Mouse (Mus musculus) bone marrow, adult 2 months (tissue): Measurements from ENCODE around the gene Nid1. TPM values are rescaled to one million over a fixed set of nuclear protein-coding genes. Genes with fewer than 3 reads are reported as not detected.
A peak's percentile ranks its signal among the peaks of the same experiment; 100 is the strongest.

Source experiments
- H3K27ac ChIP-seq: fragments of 200-500 bp; 2 replicates; pipeline ENCODE4 v1.5.1; 2012; ENCODE audit warnings: low read depth, mild to moderate bottlenecking, control low read depth, inconsistent platforms, low read length; ENCODE audit not compliant: control insufficient read depth, poor library complexity, insufficient read depth
- H3K4me1 ChIP-seq: fragments of 200-500 bp; 2 replicates; pipeline ENCODE4 v1.6.1; 2011; ENCODE audit warnings: low read length; ENCODE audit not compliant: control insufficient read depth, insufficient read depth
- H3K4me3 ChIP-seq: fragments of 200-500 bp; replicated peaks from 2 replicates; pipeline ENCODE3; 2011; ENCODE audit warnings: mild to moderate bottlenecking, low read depth, low read length, control low read depth; ENCODE audit not compliant: control insufficient read depth
- CTCF ChIP-seq: fragments of 200-500 bp; IDR thresholded peaks from 2 replicates; pipeline ENCODE4 v1.5.1; 2011; ENCODE audit warnings: low read length, control low read depth; ENCODE audit not compliant: control insufficient read depth, insufficient read depth
- POLR2A ChIP-seq: fragments of 200-500 bp; IDR thresholded peaks from 2 replicates; pipeline ENCODE4 v1.6.1; 2011; ENCODE audit warnings: low read depth, mild to moderate bottlenecking, control low read depth, low read length, borderline replicate concordance; ENCODE audit not compliant: control insufficient read depth
- WGBS: fragments of 180-500 bp; shearing (Covaris S2); methylation state at CpG from one replicate; pipeline ENCODE4 v1.1.7; 2018; 5-methylcytosine and 5-hydroxymethylcytosine counted together
- polyA plus RNA-seq: library from polyadenylated mRNA; stranded (reverse); fragments of >200 nt; gene quantifications from 2 replicates; pipeline ENCODE4 v1.2.4, GENCODE M21; 2011; ENCODE audit warnings: low replicate concordance; ENCODE audit not compliant: missing spikeins, insufficient read depth, insufficient read length

Nid1 gene
- polyA plus RNA-seq, 1 experiment, result 5.5 TPM

DNA sequence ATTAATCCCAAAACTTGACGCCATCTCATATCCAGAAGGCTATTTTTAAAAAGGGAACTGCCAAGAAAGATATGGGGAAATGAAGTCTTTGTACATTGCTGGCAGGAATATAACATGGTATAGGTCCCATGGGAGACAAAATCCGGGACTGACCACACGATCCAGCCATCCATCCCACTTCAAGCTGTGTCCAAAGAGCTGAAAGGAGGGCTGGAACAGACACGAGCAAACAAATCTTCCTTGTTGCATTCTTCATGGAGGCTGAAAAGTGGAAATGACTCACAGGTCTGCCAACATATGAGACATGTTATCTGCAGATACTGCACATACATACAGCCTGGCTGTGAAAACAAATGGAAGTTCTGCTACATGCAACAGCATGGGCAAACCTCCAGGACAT is 77.5 kb downstream of the Nid1 start:
- Histone ChIP-seq H3K27ac (no peak overlapping the region), H3K4me3 (no peak overlapping the region), H3K4me1 (peaks cover 3% of the 10 kb centered on the region)
- TF ChIP-seq CTCF (no peak), POLR2A (no peak)
- 72% methylated on average over 4 of the region's 4 CpGs for WGBS

DNA sequence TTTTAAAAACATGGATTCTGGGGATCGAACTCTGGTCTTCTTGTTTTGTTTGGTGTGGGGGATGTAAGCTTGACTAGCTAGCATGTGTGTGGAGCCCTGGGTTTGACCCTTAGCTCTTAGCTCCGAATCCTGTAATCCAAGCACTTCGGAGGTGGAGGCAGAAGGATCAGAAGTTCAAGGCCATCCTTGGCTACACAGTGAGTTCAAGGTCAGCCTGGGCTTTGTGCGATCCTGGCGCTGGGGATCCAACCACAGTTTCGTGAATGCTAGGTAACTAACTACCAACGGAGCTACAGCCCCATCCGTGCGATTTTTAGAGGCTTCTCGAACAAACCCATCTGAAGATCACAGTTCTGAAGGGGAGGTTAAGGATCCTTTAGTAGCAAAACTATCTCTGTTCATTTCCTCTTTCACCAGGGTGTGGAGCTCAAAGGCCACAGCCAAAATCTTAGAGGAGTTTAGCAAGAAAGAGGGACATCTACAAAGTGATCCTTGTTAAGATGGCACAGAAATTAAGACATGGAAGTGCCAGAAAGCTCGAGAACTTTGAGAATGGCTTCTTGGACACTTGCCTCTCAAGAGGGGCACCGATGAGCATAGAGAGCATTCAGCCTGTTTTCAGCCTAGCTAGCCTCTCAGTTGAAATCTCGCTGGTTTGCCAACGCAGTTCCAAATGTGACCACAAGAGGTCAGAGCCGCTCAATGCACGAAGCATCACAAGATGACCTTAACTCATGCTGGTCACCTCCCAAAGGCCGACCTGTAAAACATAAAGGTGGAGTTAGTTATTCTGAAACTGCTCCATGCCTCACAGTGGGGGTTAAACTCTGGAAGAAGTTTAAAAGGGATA is 79.2 kb downstream of the Nid1 start:
- peak; percentile 91 for TF ChIP-seq CTCF
- TF ChIP-seq POLR2A, result no peak
- no peak overlapping the region for H3K27ac ChIP-seq
- peaks cover 3% of the 10 kb centered on the region for H3K4me1 ChIP-seq
- WGBS, result 38% methylated on average over 17 of the region's 17 CpGs
- H3K4me3 ChIP-seq, result no peak overlapping the region

GRCm38 (mm10) chr13:13518114-13518513 is 80.8 kb downstream of the Nid1 start:
- TF ChIP-seq CTCF, result no peak
- no peak for TF ChIP-seq POLR2A
- no peak overlapping the region for H3K4me3 ChIP-seq
- peak overlapping the region; percentile 35; the same call in 1 of the 2 replicates for H3K27ac ChIP-seq
- H3K4me1 ChIP-seq, result peaks cover 4% of the 10 kb centered on the region
- WGBS, result 21% methylated on average over 7 of the region's 7 CpGs

DNA sequence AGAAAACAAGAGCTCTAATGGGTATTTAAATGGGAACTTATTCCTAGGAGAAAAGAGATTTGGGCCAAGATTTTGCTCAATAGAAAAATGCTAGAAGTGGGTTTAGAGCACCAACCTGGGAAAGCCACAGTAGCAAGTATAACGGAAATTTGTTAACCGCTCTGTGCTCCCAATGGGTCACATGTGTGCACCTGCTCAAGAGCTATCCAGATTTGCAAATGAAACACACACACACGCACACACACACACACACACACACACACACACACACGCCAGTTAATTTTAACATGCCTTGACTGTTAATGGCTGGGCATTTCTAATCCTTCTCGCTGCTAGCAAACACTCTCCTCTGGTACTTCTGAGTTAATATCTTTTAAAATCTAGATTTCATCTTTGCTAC is 83.1 kb downstream of the Nid1 start:
- 24% methylated on average over 5 of the region's 5 CpGs for WGBS
- TF ChIP-seq POLR2A (no peak), CTCF (no peak)

GRCm38 (mm10) chr13:13523625-13524584 is 86.6 kb downstream of the Nid1 start:
- Histone ChIP-seq H3K27ac (peak overlapping the region; percentile 99), H3K4me1 (peaks cover 17% of the 10 kb centered on the region), H3K4me3 (no peak overlapping the region)
- WGBS, result 10% methylated on average over 9 of the region's 9 CpGs
- TF ChIP-seq CTCF (no peak), POLR2A (no peak)

More for the DNA sequence above, 83.1 kb downstream of the Nid1 start:
- Histone ChIP-seq H3K27ac (peak overlapping the region; percentile 48; the same call in 1 of the 2 replicates), H3K4me1 (peaks cover 10% of the 10 kb centered on the region), H3K4me3 (no peak overlapping the region)

GRCm38 (mm10) chr13:13525205-13525604 is 87.9 kb downstream of the Nid1 start:
- WGBS, result 55% methylated on average over 2 of the region's 2 CpGs
- Histone ChIP-seq H3K4me3 (no peak overlapping the region), H3K27ac (peak overlapping the region; percentile 99), H3K4me1 (peaks cover 16% of the 10 kb centered on the region)
- TF ChIP-seq CTCF, result no peak

GRCm38 (mm10) chr13:13525877-13526276 is 88.5 kb downstream of the Nid1 start:
- peak overlapping the region; percentile 99 for H3K27ac ChIP-seq
- peaks cover 16% of the 10 kb centered on the region for H3K4me1 ChIP-seq
- no peak overlapping the region for H3K4me3 ChIP-seq
- WGBS, result 25% methylated on average over 5 of the region's 5 CpGs
- TF ChIP-seq CTCF, result no peak
- no peak for TF ChIP-seq POLR2A

- H3K27ac ChIP-seq, result peak overlapping the region; percentile 92
- WGBS, result 4% methylated on average over 11 of the region's 11 CpGs
- TF ChIP-seq CTCF, result no peak
- no peak for TF ChIP-seq POLR2A
- H3K4me3 ChIP-seq, result peak overlapping the region; percentile 29
- H3K4me1 ChIP-seq, result peaks cover 17% of the 10 kb centered on the region
Observed at GRCm38 (mm10) chr13:13529115-13529542, 91.8 kb downstream of the Nid1 start.
